Mouse (Mus musculus) forebrain, embryonic 13.5 days (tissue): Measurements from ENCODE around the gene Armcx6. TPM values are rescaled to one million over a fixed set of nuclear protein-coding genes. Genes with fewer than 3 reads are reported as not detected.
A peak's percentile ranks its signal among the peaks of the same experiment; 100 is the strongest.
"Not testable (repeated sequence)": the region's sequence is repeated elsewhere in the genome, so short reads cannot be mapped to it uniquely, and the experiment has no call there.

Experiments
- ATAC-seq: fragments of 200-750 bp; cut with Nextera tagmentation; 2 replicates; pipeline ENCODE4 v1.8.0; 2017
- H3K27ac ChIP-seq: fragments of 300-500 bp; sonication (generic); 2 replicates; pipeline ENCODE4 v1.5.1; 2015; ENCODE audit warnings: inconsistent platforms, mild to moderate bottlenecking, moderate library complexity
- H3K27me3 ChIP-seq: fragments of 300-500 bp; sonication (generic); 2 replicates; pipeline ENCODE4 v1.6.1; 2015; ENCODE audit warnings: mild to moderate bottlenecking, inconsistent platforms
- H3K36me3 ChIP-seq: fragments of 300-500 bp; sonication (generic); 2 replicates; pipeline ENCODE4 v1.6.1; 2015; ENCODE audit warnings: mild to moderate bottlenecking, inconsistent platforms; ENCODE audit not compliant: poor library complexity, severe bottlenecking
- H3K4me1 ChIP-seq: fragments of 300-500 bp; sonication (generic); 2 replicates; pipeline ENCODE4 v1.6.1; 2015; ENCODE audit warnings: inconsistent platforms
- H3K4me2 ChIP-seq: fragments of 300-500 bp; sonication (generic); 2 replicates; pipeline ENCODE4 v1.6.1; 2015; ENCODE audit warnings: inconsistent platforms, mild to moderate bottlenecking, moderate library complexity
- H3K4me3 ChIP-seq: fragments of 300-500 bp; sonication (generic); 2 replicates; pipeline ENCODE4 v1.5.1; 2015; ENCODE audit warnings: mild to moderate bottlenecking, inconsistent platforms
- H3K9ac ChIP-seq: fragments of 300-500 bp; sonication (generic); 2 replicates; pipeline ENCODE4 v1.6.1; 2015; ENCODE audit warnings: mild to moderate bottlenecking, inconsistent platforms
- H3K9me3 ChIP-seq: fragments of 300-500 bp; sonication (generic); replicated peaks from 2 replicates; pipeline ENCODE4 v1.6.1; 2016; ENCODE audit warnings: inconsistent platforms
- WGBS: fragments of 180-500 bp; shearing (Covaris S2); methylation state at CpG from one replicate; pipeline ENCODE4 v1.1.7; 2015; 5-methylcytosine and 5-hydroxymethylcytosine counted together
- polyA plus RNA-seq: library from polyadenylated mRNA; unstranded; fragments of >200 nt; fragmentation: Nextera tagmentation; extraction: Ambion mirVana; gene quantifications from 2 replicates; pipeline ENCODE4 v1.2.1, GENCODE M21; 2015

The Armcx6 gene
- polyA plus RNA-seq: 24.7 and 26.7 TPM in 2 replicates

GRCm38 (mm10) chrX:134750764-134751592 is at the start of gene Armcx6:
TSS of gene Armcx6 (minus strand) at chrX:134751417.
- WGBS: 19% methylated on average over 33 of the region's 36 CpGs

DNA sequence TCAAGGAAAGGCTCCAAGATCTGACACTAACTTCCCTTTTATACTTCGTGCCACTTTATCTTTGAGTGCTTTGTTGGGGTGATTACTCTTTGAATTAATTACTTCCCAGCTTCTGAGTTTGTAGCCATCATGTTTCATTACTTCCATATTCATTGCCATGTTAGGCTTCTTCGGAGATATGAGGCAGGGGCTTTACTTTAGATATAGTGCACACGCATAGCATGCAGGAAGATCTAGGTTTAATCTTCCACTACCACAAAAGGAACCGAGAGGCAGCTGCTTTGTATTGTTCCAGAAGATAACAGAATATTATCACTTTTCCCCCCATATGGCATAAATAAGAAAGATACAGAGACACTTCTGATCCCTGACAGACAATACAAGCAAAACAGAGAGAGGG is 36.5 kb upstream of the Armcx6 start:
- Histone ChIP-seq H3K4me1 (no peaks in the 10 kb centered on the region), H3K27ac (no peak overlapping the region), H3K27me3 (no peaks in the 10 kb centered on the region; the same call in 1 of the 2 replicates), H3K9ac (no peak overlapping the region), H3K4me2 (no peak overlapping the region), H3K36me3 (no peaks in the 10 kb centered on the region), H3K4me3 (no peak overlapping the region), H3K9me3 (no peaks in the 10 kb centered on the region)
- WGBS: 81% methylated on average over 4 of the region's 4 CpGs
- no peak for ATAC-seq

More at GRCm38 (mm10) chrX:134750764-134751592, at the start of gene Armcx6:
- Histone ChIP-seq H3K27ac (peak within 1 kb of the TSS; percentile 69), H3K4me1 (peaks cover 7% of the 10 kb centered on the region; the same call in 1 of the 2 replicates), H3K27me3 (peaks cover 12% of the 10 kb centered on the region; the same call in 1 of the 2 replicates), H3K9me3 (no peaks in the 10 kb centered on the region), H3K4me2 (peak within 1 kb of the TSS; percentile 65), H3K9ac (peak within 1 kb of the TSS; percentile 67), H3K4me3 (peak within 1 kb of the TSS; percentile 51), H3K36me3 (no peaks in the 10 kb centered on the region)
- ATAC-seq: peak; percentile 95

DNA sequence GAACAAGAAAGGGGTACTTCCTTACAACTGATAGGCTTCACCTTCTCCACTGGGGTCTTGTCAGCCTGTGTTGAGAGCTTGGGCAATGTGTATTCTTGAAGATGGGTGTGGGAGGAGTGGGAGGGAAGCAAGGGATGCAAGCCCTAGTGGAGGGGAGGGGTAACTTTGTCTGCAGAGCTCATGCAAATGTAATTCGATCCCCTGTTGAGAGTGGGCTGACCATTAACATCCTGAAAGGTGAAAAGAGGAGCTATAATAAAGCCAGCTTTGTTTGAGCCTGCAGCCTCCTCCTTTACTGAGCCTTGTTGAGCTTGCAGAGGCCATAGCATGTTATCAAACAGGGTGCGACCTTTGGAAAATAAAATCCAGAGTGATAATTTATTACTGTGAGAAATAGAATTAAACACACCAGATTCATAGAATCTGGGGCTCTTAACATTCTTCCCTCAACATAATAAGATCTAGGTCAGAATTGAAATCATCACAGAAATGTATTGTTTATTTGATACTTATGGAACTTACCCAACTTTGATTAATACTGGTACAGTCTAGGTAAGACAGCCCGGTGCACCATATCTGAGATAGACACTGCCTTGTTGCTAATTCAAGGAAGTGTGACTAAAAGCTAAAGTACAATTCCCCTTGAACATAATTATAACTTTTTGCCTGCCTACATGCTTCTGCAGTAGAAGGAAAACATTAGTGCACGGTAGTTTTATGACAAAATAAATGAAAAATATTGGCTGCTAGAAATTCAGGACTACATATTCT is 12.4 kb upstream of the Armcx6 start:
- not testable (repeated sequence) for H3K36me3 ChIP-seq, H3K4me2 ChIP-seq, H3K4me1 ChIP-seq, H3K4me3 ChIP-seq, H3K9me3 ChIP-seq, H3K9ac ChIP-seq, H3K27ac ChIP-seq, H3K27me3 ChIP-seq, ATAC-seq
- 35% methylated on average over 4 of the region's 4 CpGs for WGBS

- Histone ChIP-seq H3K9ac (peak overlapping the region; percentile 80), H3K9me3 (no peaks in the 10 kb centered on the region), H3K27ac (0 out of 2 replicates have a peak overlapping the region, but pooled peaks have one; percentile 44), H3K4me1 (0 out of 2 replicates have a peak, but pooled peaks cover 6% of the 10 kb centered on the region), H3K36me3 (no peaks in the 10 kb centered on the region), H3K4me3 (peak overlapping the region; percentile 59), H3K4me2 (peak overlapping the region; percentile 60), H3K27me3 (peaks cover 10% of the 10 kb centered on the region; the same call in 1 of the 2 replicates)
- ATAC-seq: peak; percentile 61
- 20% methylated on average over 10 of the region's 13 CpGs for WGBS
These were observed 6.2 kb upstream of the Armcx6 start for GRCm38 (mm10) chrX:134757293-134757995.

- H3K27me3 ChIP-seq: peaks cover 10% of the 10 kb centered on the region; the same call in 1 of the 2 replicates
- H3K27ac ChIP-seq: peak within 1 kb of the TSS; percentile 44
- H3K9me3 ChIP-seq: no peaks in the 10 kb centered on the region
- H3K36me3 ChIP-seq: no peaks in the 10 kb centered on the region
- peak within 1 kb of the TSS; percentile 60 for H3K4me2 ChIP-seq
- 32% methylated on average over 45 of the region's 46 CpGs for whole genome bisulfite sequencing
- peak within 1 kb of the TSS; percentile 59 for H3K4me3 ChIP-seq
- 0 out of 2 replicates have a peak, but pooled peaks cover 6% of the 10 kb centered on the region for H3K4me1 ChIP-seq
- H3K9ac ChIP-seq: peak within 1 kb of the TSS; percentile 80
- ATAC-seq: peak; percentile 94
These were observed 5.4 kb upstream of the Armcx6 start, which contains the start of gene Armcx3 for GRCm38 (mm10) chrX:134756434-134757292. TSS of gene Armcx3 (plus strand) at chrX:134756595.

GRCm38 (mm10) chrX:134752584-134752983 is 1.4 kb upstream of the Armcx6 start:
- Histone ChIP-seq H3K9me3 (no peaks in the 10 kb centered on the region), H3K4me2 (no peak overlapping the region), H3K27me3 (peaks cover 12% of the 10 kb centered on the region; the same call in 1 of the 2 replicates), H3K4me3 (no peak overlapping the region), H3K9ac (no peak overlapping the region), H3K27ac (no peak overlapping the region), H3K4me1 (peaks cover 7% of the 10 kb centered on the region; the same call in 1 of the 2 replicates), H3K36me3 (no peaks in the 10 kb centered on the region)
- ATAC-seq: no peak
- WGBS: 36% methylated on average over 4 of the region's 4 CpGs

GRCm38 (mm10) chrX:134751910-134752309 is 693 bp upstream of the Armcx6 start:
- Histone ChIP-seq H3K9me3 (no peaks in the 10 kb centered on the region), H3K9ac (no peak overlapping the region), H3K27me3 (peaks cover 12% of the 10 kb centered on the region; the same call in 1 of the 2 replicates), H3K4me2 (no peak overlapping the region), H3K4me3 (no peak overlapping the region), H3K36me3 (no peaks in the 10 kb centered on the region), H3K4me1 (peaks cover 7% of the 10 kb centered on the region; the same call in 1 of the 2 replicates), H3K27ac (no peak overlapping the region)
- 60% methylated on average over 2 of the region's 2 CpGs for WGBS
- no peak for ATAC-seq

DNA sequence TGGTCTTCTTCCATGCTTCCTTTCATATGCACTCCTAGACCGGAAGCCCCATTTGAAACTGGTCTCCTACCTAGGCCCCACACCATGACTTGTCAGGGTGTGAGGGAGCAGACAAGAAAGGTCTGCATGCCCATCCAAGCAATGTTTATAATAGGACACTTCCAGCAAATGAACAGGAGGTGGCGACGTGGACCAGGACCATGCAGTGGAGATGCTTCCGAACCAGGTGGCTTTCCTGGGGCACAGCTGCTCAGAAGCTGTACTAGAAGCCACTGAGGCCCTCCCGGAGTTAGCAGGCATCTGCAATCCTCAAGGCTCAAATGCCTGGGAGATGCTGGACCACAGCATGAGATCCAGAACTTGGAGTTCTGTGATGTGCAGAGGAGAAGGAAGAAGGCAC is 4.8 kb downstream of the Armcx6 start:
- ATAC-seq: peak; percentile 28; the same call in 1 of the 2 replicates
- no peaks in the 10 kb centered on the region for H3K36me3 ChIP-seq
- WGBS: 33% methylated on average over 5 of the region's 5 CpGs
- H3K4me3 ChIP-seq: no peak overlapping the region
- no peaks in the 10 kb centered on the region for H3K9me3 ChIP-seq
- H3K4me2 ChIP-seq: no peak overlapping the region
- peaks cover 7% of the 10 kb centered on the region; the same call in 1 of the 2 replicates for H3K4me1 ChIP-seq
- H3K27ac ChIP-seq: no peak overlapping the region
- H3K27me3 ChIP-seq: peaks cover 3% of the 10 kb centered on the region; the same call in 1 of the 2 replicates
- H3K9ac ChIP-seq: no peak overlapping the region

DNA sequence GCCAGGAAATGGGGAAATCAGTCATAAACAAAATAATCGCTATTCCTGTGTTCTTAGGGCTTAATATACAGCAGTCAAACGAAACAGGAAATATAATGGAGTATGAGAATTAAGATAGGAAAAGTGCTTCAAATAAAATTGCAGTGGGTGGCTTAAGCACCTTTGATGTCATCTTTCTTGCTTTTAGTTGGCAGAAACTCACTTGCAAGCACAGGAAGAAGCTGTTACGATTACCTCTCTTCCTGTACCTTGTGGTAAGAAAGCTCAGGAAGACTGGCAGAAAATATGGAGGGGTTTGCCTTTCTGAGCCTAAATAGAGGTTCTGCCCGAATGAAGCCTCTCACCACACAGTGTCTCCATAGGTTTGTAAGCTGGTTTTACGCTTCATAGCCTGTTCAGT is 9.4 kb downstream of the Armcx6 start:
- Histone ChIP-seq H3K4me3 (no peak overlapping the region), H3K4me2 (no peak overlapping the region), H3K36me3 (no peaks in the 10 kb centered on the region), H3K9me3 (no peaks in the 10 kb centered on the region), H3K4me1 (no peaks in the 10 kb centered on the region), H3K27ac (no peak overlapping the region), H3K27me3 (no peaks in the 10 kb centered on the region), H3K9ac (no peak overlapping the region)
- no peak for ATAC-seq
- 64% methylated on average over 5 of the region's 5 CpGs for WGBS

DNA sequence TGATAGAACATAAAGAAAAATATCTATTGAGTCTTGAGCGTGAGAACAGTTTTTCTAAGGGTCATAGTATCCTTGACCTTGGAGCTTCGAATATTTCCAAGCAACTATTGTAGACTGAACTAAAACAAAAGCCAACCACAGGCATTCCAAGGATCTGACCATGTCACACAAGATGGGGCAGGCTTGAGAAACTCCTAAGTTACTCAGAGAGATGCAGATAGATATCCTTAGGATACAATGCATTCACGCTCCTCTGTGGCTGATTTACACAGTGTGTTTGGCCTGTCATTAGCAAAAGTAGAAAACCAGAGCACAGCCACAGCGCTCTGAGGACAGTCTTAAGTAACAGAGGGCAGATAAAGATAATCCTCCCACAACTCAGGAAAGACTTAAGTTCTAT is 12.1 kb downstream of the Armcx6 start:
- no peaks in the 10 kb centered on the region for H3K4me1 ChIP-seq
- 66% methylated on average over 4 of the region's 4 CpGs for WGBS
- no peak overlapping the region for H3K4me3 ChIP-seq
- no peaks in the 10 kb centered on the region for H3K9me3 ChIP-seq
- H3K4me2 ChIP-seq: no peak overlapping the region
- H3K9ac ChIP-seq: no peak overlapping the region
- no peaks in the 10 kb centered on the region for H3K36me3 ChIP-seq
- H3K27ac ChIP-seq: no peak overlapping the region
- no peak for ATAC-seq
- peaks cover 11% of the 10 kb centered on the region for H3K27me3 ChIP-seq

- no peaks in the 10 kb centered on the region for H3K9me3 ChIP-seq
- WGBS: 100% methylated on average over 1 of the region's 1 CpGs
These were observed 13.4 kb downstream of the Armcx6 start for GRCm38 (mm10) chrX:134737796-134738195.

More at GRCm38 (mm10) chrX:134737796-134738195, 13.4 kb downstream of the Armcx6 start:
- ATAC-seq: no peak
- Histone ChIP-seq H3K4me1 (no peaks in the 10 kb centered on the region), H3K4me3 (no peak overlapping the region), H3K4me2 (no peak overlapping the region), H3K36me3 (no peaks in the 10 kb centered on the region), H3K27me3 (peaks cover 11% of the 10 kb centered on the region), H3K9ac (no peak overlapping the region), H3K27ac (no peak overlapping the region)
